Mouse (Mus musculus) testis, adult 2 months (tissue): ENCODE data around the gene Efemp2.

ENCODE experiments used
- CTCF ChIP-seq: fragments of 200-500 bp; IDR thresholded peaks from 2 replicates; pipeline ENCODE4 v1.5.1; 2012; ENCODE audit warnings: low read depth, mild to moderate bottlenecking, inconsistent platforms, low read length, moderate library complexity; ENCODE audit not compliant: control insufficient read depth, insufficient read depth, insufficient replicate concordance
- POLR2A ChIP-seq: fragments of 200-500 bp; IDR thresholded peaks from 2 replicates; pipeline ENCODE4 v1.6.1; 2012; ENCODE audit warnings: low read depth, mild to moderate bottlenecking, inconsistent platforms, low read length, moderate library complexity; ENCODE audit not compliant: control insufficient read depth

DNA sequence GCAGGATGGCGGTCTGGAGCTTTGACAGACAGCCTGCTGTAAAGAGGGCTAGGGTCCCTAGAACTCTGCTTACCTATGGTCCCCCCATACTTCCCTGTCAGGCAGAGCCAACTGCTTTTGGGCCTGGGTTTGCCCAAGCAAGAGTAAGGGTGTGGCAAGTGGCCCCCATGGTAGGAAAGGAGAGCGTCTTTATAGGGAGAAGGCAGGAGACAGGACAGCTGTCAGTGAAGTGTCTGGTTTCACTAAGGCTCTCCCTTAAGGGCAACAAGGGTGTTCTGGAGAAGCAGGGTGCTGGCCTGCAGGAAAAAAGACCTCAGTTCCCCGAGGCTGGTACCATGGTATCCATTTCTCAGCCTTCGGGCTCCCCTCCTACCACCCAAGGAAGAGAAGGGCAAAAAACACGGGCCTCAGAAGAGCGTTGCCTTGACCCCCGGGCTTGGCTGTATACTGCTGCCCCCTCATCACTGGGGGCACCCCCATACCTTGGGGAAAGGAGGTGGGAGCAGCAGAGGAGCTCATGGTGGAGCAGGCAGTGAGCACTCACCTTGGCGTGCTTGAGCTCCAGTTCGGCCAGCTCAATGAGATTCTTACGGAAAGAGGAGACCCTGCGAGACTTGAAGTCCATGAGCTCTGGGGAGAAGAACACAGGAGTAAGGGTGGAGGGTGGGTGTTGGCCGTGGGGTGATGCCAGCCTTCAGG lies 21.7 kb downstream of the Efemp2 start:
- TF ChIP-seq CTCF: no peak
- no peak for TF ChIP-seq POLR2A
